8 mouse cellular contexts compared by ENCODE assay signal in the genomic region with DNA sequence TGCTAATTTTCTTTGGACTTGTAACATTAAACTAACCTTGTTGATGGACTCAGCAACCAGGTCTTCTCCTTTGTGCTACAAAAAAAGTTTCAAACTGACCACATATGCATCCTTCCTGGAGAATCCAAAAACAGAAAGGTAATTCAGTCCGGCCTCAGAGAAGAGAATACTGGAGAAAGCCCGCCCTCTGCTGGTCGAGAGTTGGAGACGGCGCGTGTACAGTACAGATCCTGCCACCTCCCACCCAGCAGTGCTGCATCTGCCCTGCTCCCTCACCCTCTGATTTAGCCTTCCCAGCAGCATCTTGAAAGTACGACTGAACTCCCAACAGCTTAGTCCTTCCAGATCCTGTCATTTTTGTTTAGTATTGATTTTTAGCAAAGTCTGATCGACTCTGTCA. TPM values are rescaled to one million over a fixed set of nuclear protein-coding genes. Genes with fewer than 3 reads are reported as not detected.
DNase-seq lines count a peak whose midpoint lies in the region; ATAC-seq and TF ChIP-seq lines count a peak whose summit lies in the region.

No protein-coding gene starts in this region.

- no peak overlapping the region for H3K4me2 ChIP-seq in neural tube, embryonic 14.5 days (ENCODE audit: low read depth, low read length)

- H3K4me1 ChIP-seq in embryonic fibroblast, embryonic 13.5 days (ENCODE audit: control insufficient read depth, insufficient read depth, low read length): no peaks in the 10 kb centered on the region
- no peaks in the 10 kb centered on the region for H3K4me1 ChIP-seq in neural tube, embryonic 14.5 days (ENCODE audit: control insufficient read depth, insufficient read depth, low read length)
- no peaks in the 10 kb centered on the region; the same call in 1 of the 2 replicates for H3K4me1 ChIP-seq in testis, adult 2 months (ENCODE audit: control insufficient read depth, insufficient read depth, low read length)

- intact Hi-C loops in heart, postnatal 14 days (cut with DNase I): loop anchor here (5.0 kb wide), 1 partner anchor 912 kb away; no protein-coding TSS in a partner anchor

- H3K27ac ChIP-seq in embryonic fibroblast, embryonic 13.5 days (ENCODE audit: insufficient read depth, low read length): no peak overlapping the region
- H3K27ac ChIP-seq in neural tube, embryonic 14.5 days (ENCODE audit: low read depth, low read length): no peak overlapping the region
- H3K27ac ChIP-seq in testis, adult 2 months (ENCODE audit: control insufficient read depth, insufficient read depth, low read depth, low read length): no peak overlapping the region

- no peaks in the 10 kb centered on the region for H3K9me3 ChIP-seq in neural tube, embryonic 14.5 days (ENCODE audit: control insufficient read depth, low read length)

- peak; percentile 72; the same call in 1 of the 2 replicates for TF ChIP-seq CTCF in embryonic fibroblast, embryonic 13.5 days (IDR thresholded peaks at IDR 0.05; ENCODE audit: borderline replicate concordance, insufficient read depth, low read length)
- TF ChIP-seq CTCF in testis, adult 2 months (IDR thresholded peaks at IDR 0.05; ENCODE audit: control insufficient read depth, insufficient read depth, insufficient replicate concordance, low read depth, low read length): peak; percentile 64; the same call in 1 of the 2 replicates

- no peak for TF ChIP-seq POLR2A in embryonic fibroblast, embryonic 13.5 days (IDR thresholded peaks at IDR 0.05; ENCODE audit: low read depth, low read length)
- TF ChIP-seq POLR2A in testis, adult 2 months (IDR thresholded peaks at IDR 0.05; ENCODE audit: control insufficient read depth, low read depth, low read length): no peak

- 8% methylated on average over 8 of the region's 8 CpGs for WGBS in neural tube, embryonic 14.5 days

- peak; percentile 87 for ATAC-seq in CD4-positive, CD25-positive, alpha-beta regulatory T cell, adult 4 months
- peak; percentile 90 for ATAC-seq in neural tube, embryonic 14.5 days (ENCODE audit: low read depth)

- H3K4me3 ChIP-seq in embryonic fibroblast, embryonic 13.5 days (ENCODE audit: insufficient read depth, low read length): no peak overlapping the region
- no peak overlapping the region for H3K4me3 ChIP-seq in neural tube, embryonic 14.5 days (ENCODE audit: low read depth, low read length)
- no peak overlapping the region for H3K4me3 ChIP-seq in testis, adult 2 months (ENCODE audit: control insufficient read depth, low read depth, low read length)

- peak; percentile 78 for DNase-seq in brain, adult 2 months (ENCODE audit: low read depth, low spot score)
- DNase-seq in heart, postnatal 14 days: peak; percentile 73 to 82
- peak; percentile 87 to 88 for DNase-seq in kidney, postnatal 4 days
- peak; percentile 52 to 56 for DNase-seq in lung, adult 18-20 months

- no peaks in the 10 kb centered on the region for H3K27me3 ChIP-seq in neural tube, embryonic 14.5 days (ENCODE audit: control insufficient read depth, insufficient read depth, low read length)
- no peaks in the 10 kb centered on the region for H3K27me3 ChIP-seq in testis, adult 2 months (ENCODE audit: control insufficient read depth, insufficient read depth, low read length)

- H3K36me3 ChIP-seq in neural tube, embryonic 14.5 days (ENCODE audit: control insufficient read depth, insufficient read depth, low read length): no peaks in the 10 kb centered on the region
- H3K36me3 ChIP-seq in testis, adult 2 months (ENCODE audit: control insufficient read depth, insufficient read depth, low read length): no peaks in the 10 kb centered on the region

- H3K9ac ChIP-seq in neural tube, embryonic 14.5 days (replicated peaks; ENCODE audit: low read depth, low read length): no peak overlapping the region

RNA-seq across cellular contexts. Expression of a gene that starts 9.4 kb away (rescaled TPM):
- 10 to 100 TPM; 14.5 to 15.3 TPM for polyA plus RNA-seq in CD4-positive, CD25-positive, alpha-beta regulatory T cell, adult 4 months (2017; shearing (Covaris generic))
- 9.8 and 10.8 TPM in 2 replicates for polyA plus RNA-seq in embryonic fibroblast, embryonic 13.5 days (2011; ENCODE audit: insufficient read length, low read depth, missing spikeins)
- 1 to 10 TPM; 3.8 to 4.0 TPM for total RNA-seq in heart, postnatal 14 days (2021)
- polyA plus RNA-seq in neural tube, embryonic 14.5 days (2014; fragmentation: Nextera tagmentation; extraction: Ambion mirVana): 11.3 and 12.8 TPM in 2 replicates
- 2.4 and 2.5 TPM in 2 replicates for polyA plus RNA-seq in testis, adult 2 months (2012; rRNA removed)

RNA-seq across cellular contexts. Expression of a gene that starts 15.8 kb away (rescaled TPM):
- not detected for polyA plus RNA-seq in CD4-positive, CD25-positive, alpha-beta regulatory T cell, adult 4 months (2017; shearing (Covaris generic))
- polyA plus RNA-seq in embryonic fibroblast, embryonic 13.5 days (2011; ENCODE audit: insufficient read length, low read depth, missing spikeins): not detected in 2 replicates
- not detected for total RNA-seq in heart, postnatal 14 days (2021)
- not detected in 2 replicates for polyA plus RNA-seq in neural tube, embryonic 14.5 days (2014; fragmentation: Nextera tagmentation; extraction: Ambion mirVana)
- 31.5 and 33.8 TPM in 2 replicates for polyA plus RNA-seq in testis, adult 2 months (2012; rRNA removed)

Comparison
In these comparisons a context has a peak if more than half of its experiments do, and no peak if none do; other contexts are left out.
1. RNA of a gene that starts 15.8 kb away (polyA plus RNA-seq): 31.5 to 33.8 TPM in testis, adult 2 months; not detected in neural tube, embryonic 14.5 days, not detected in CD4-positive, CD25-positive, alpha-beta regulatory T cell, adult 4 months and not detected in embryonic fibroblast, embryonic 13.5 days; every median in the first group is over 10 times any median in the second.
2. Peak in every context shown above with its lines, with median percentiles within 50 percentile points of each other: DNase-seq.